ENCODE assay signal across 8 mouse cellular contexts in genomic region chr12:111442309-111443010, GRCm38 (mm10). TPM values are rescaled to one million over a fixed set of nuclear protein-coding genes. Genes with fewer than 3 reads are reported as not detected.
A peak's percentile ranks its signal among the peaks of the same experiment; 100 is the strongest.
DNase-seq lines count a peak whose midpoint lies in the region; ATAC-seq and TF ChIP-seq lines count a peak whose summit lies in the region.

Gene Tnfaip2, plus strand, starts transcription at chr12:111442469.

- TF ChIP-seq CTCF in layer of hippocampus, adult 2 months (conservative IDR thresholded peaks at IDR 0.05): no peak
- TF ChIP-seq CTCF in lung, embryonic 14.5 days (IDR thresholded peaks at IDR 0.05; ENCODE audit: low read depth): no peak

- peak; percentile 87 for ATAC-seq in lung, embryonic 14.5 days (ENCODE audit: insufficient read depth)
- ATAC-seq in neural tube, embryonic 14.5 days (ENCODE audit: low read depth): peak; percentile 56; the same call in 1 of the 2 replicates

- peak within 1 kb of the TSS; percentile 84 for H3K4me2 ChIP-seq in lung, embryonic 14.5 days
- H3K4me2 ChIP-seq in neural tube, embryonic 14.5 days (ENCODE audit: low read depth, low read length): peak within 1 kb of the TSS; percentile 50

- H3K9me3 ChIP-seq in lung, embryonic 14.5 days (ENCODE audit: low read depth, low read length): no peaks in the 10 kb centered on the region
- H3K9me3 ChIP-seq in neural tube, embryonic 14.5 days (ENCODE audit: control insufficient read depth, low read length): no peaks in the 10 kb centered on the region

- DNase-seq in layer of hippocampus, adult 2 months (ENCODE audit: low spot score in 2 of 2): no peak
- DNase-seq in layer of hippocampus, postnatal 25 days (ENCODE audit: extremely low spot score in 1 of 2, low spot score in 1 of 2): no peak
- DNase-seq in embryo, embryonic 10 days (ENCODE audit: low spot score): peak; percentile 81
- peak; percentile 99 for DNase-seq in heart, adult 11 months
- peak; percentile 86 for DNase-seq in kidney, adult 11 months
- DNase-seq in lung, embryonic 14.5 days: peak; percentile 86
- DNase-seq in cerebellum, adult 11-12 months: no peak

- H3K27ac ChIP-seq in layer of hippocampus, adult 2 months: no peak within 1 kb of the TSS
- H3K27ac ChIP-seq in lung, embryonic 14.5 days (ENCODE audit: low read depth): peak within 1 kb of the TSS; percentile 38; the same call in 1 of the 2 replicates
- H3K27ac ChIP-seq in neural tube, embryonic 14.5 days (ENCODE audit: low read depth, low read length): no peak within 1 kb of the TSS

- peaks cover 61% of the 10 kb centered on the region for H3K27me3 ChIP-seq in lung, embryonic 14.5 days (ENCODE audit: insufficient read depth, low read length)
- H3K27me3 ChIP-seq in neural tube, embryonic 14.5 days (ENCODE audit: control insufficient read depth, insufficient read depth, low read length): peaks cover 65% of the 10 kb centered on the region

- no peaks in the 10 kb centered on the region for H3K36me3 ChIP-seq in lung, embryonic 14.5 days (ENCODE audit: insufficient read depth)
- no peaks in the 10 kb centered on the region for H3K36me3 ChIP-seq in neural tube, embryonic 14.5 days (ENCODE audit: control insufficient read depth, insufficient read depth, low read length)

- peak within 1 kb of the TSS; percentile 44 for H3K9ac ChIP-seq in lung, embryonic 14.5 days
- H3K9ac ChIP-seq in neural tube, embryonic 14.5 days (replicated peaks; ENCODE audit: low read depth, low read length): no peak within 1 kb of the TSS

- H3K4me1 ChIP-seq in lung, embryonic 14.5 days (ENCODE audit: insufficient read depth): peaks cover 3% of the 10 kb centered on the region; the same call in 1 of the 2 replicates
- peaks cover 13% of the 10 kb centered on the region for H3K4me1 ChIP-seq in neural tube, embryonic 14.5 days (ENCODE audit: control insufficient read depth, insufficient read depth, low read length)

- 1% methylated on average over 48 of the region's 48 CpGs for WGBS in lung, embryonic 14.5 days
- under 1% methylated on average over 48 of the region's 48 CpGs for WGBS in neural tube, embryonic 14.5 days

- peak within 1 kb of the TSS; percentile 40 for H3K4me3 ChIP-seq in layer of hippocampus, adult 2 months
- H3K4me3 ChIP-seq in lung, embryonic 14.5 days (ENCODE audit: low read depth, low read length): peak within 1 kb of the TSS; percentile 47
- peak within 1 kb of the TSS; percentile 20 for H3K4me3 ChIP-seq in neural tube, embryonic 14.5 days (ENCODE audit: low read depth, low read length)

RNA-seq across cellular contexts. Expression of gene Tnfaip2, which starts in this region (rescaled TPM):
- under 1 TPM; 0.59 to 0.76 TPM for total RNA-seq in layer of hippocampus, adult 2 months (2021)
- total RNA-seq in layer of hippocampus, postnatal 25 days (2021): under 1 TPM; 0.63 to 0.81 TPM
- polyA plus RNA-seq in lung, embryonic 14.5 days (2014; fragmentation: Nextera tagmentation; extraction: Ambion mirVana): 2.0 and 3.4 TPM in 2 replicates
- polyA plus RNA-seq in neural tube, embryonic 14.5 days (2014; fragmentation: Nextera tagmentation; extraction: Ambion mirVana): 0.81 TPM in 1 of 2 replicates, not detected in the other

Comparison
In these comparisons a context has a peak if more than half of its experiments do, and no peak if none do; other contexts are left out.
1. Peak in ATAC-seq, H3K4me3 ChIP-seq and H3K4me2 ChIP-seq in neural tube, embryonic 14.5 days; RNA of the gene not detected or under 1 TPM.
2. DNase-seq: peak in embryo, embryonic 10 days (single experiment), heart, adult 11 months (single experiment), kidney, adult 11 months (single experiment) and lung, embryonic 14.5 days (single experiment); none in layer of hippocampus, adult 2 months (0 of 2), layer of hippocampus, postnatal 25 days (0 of 2) and cerebellum, adult 11-12 months (single experiment).
3. Peak in every context shown above with its lines, with median percentiles within 50 percentile points of each other: H3K4me3 ChIP-seq.